Mouse (Mus musculus) thymus, postnatal 10 days (tissue): Measurements from ENCODE around the gene Acacb.

Source experiments
- DNase-seq, 2 experiments: peaks; one replicate each; pipeline ENCODE4 v3.0.0; 2021; ENCODE audit warnings: low spot score in 2 of 2

Gene Acacb

GRCm38 (mm10) chr5:114268646-114269045 is 122.3 kb downstream of the Acacb start:
- DNase-seq = no peak

DNA sequence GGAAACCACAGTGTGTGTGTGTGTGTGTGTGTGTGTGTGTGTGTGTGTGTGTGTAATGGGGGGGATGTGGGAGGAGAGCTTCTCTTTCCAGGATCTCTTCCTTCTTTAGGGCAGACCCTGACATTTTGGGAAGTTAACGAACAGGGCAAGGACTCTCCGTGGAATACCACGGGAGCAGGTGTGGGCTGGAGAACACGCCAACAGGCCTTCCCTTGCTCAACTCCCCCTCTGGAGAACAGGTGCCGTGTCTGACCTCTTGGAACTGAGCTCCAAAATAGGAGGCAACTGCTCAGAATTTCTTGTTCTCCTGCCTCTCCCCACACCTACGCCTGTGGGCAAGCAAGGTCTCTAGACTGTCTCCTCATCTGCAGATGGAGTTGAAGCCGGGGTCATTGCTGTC is 123.2 kb downstream of the Acacb start:
- no peak for DNase-seq

- no peak for DNase-seq
These were observed 123.6 kb downstream of the Acacb start for GRCm38 (mm10) chr5:114269984-114270383.

DNA sequence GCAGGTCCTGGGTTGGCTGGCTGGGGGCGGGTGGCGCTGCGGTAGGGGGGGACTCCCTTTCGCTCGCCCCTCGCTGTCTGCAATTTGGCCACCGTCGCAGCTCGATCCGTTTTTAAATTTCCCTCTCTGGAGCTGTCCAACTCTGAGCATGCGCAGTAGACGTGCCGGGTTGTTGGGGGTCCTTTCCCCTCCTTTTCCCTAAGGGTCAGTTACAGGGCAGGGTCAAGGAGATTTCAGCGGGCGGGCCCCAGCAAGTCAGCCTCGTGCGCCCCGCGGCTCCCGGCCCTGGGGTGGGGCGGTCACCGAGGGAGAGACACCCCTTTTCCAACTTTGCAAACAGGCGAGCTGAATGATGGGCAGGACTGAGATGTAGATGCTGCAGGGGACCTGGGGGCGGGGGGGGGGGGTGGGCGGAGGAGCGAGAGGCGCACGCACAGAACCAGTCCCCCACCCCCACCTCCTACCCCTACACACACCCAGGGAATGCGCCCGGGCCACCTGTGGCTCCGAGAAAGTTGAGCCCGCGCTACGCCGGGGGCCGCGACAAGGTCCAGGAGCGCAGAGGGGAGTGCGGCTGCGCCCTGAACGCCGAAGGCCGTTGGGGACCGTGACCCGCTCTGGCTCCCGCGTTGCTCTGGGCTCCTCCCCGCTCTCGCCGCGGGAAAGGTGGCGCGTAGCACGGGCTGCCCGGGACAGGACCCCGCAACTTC is 127.5 kb downstream of the Acacb start, which contains the start of gene Foxn4:
Gene Foxn4, minus strand, starts transcription at position 115 of the 710 bp plus-strand sequence.
- no peak for DNase-seq

DNA sequence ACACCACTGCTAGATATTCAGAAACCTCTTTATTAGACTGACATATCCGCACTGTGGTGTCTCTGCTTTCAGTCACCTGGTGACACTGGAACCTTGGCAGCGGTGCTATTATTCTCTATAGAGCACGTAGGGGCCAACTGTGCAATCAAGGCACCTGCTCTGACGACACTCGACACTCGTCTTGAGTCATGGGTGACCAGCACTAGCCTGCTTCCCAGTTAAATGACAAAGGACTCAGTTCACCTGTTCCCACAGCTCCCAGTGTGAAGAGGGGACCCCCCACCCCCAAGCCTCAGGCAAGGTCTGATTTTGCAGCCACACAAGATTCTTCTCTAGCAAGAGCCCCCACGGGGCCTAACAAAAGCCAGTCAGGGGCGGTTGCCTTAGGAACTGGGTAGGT is 129.0 kb downstream of the Acacb start:
- no peak for DNase-seq

DNA sequence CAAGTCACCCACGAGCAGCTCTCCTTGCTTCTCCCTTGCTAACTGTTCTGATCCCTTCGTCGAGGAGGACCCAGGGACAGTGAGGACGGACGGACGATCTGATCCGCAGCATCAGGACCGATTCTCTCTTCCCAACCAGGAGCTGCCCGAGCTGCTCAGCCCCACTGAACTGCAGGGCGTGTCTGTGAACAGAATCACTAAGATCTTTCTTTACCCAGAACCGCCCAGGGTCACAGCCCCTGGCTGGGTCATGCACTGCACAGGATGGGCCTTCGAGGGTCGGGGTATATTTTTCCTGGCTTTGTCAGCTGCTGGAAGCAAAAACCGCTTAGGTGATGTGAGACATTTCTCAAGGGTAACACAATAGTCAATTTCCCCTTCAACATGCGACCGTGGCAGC is 129.7 kb downstream of the Acacb start:
- DNase-seq = no peak

GRCm38 (mm10) chr5:114279382-114280143 is 133.2 kb downstream of the Acacb start:
- no peak for DNase-seq

DNA sequence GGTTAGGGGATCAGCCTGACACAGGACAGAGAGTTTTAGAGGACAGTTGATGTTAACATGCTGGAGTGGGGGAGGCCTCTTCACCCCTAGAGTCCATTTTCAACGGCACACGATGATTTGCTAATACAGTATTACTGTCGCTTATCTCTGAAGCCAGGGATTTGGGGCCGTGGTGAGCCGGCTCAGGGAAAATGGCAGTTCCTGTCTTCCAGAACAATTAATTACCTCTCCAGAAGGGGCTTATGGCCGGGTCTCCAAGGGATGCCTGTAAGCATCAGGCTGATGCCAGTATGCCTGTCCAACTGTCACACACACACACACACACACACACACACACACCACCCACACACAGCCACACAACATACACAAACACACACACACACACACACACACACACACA is 136.0 kb downstream of the Acacb start:
- DNase-seq = no peak

DNA sequence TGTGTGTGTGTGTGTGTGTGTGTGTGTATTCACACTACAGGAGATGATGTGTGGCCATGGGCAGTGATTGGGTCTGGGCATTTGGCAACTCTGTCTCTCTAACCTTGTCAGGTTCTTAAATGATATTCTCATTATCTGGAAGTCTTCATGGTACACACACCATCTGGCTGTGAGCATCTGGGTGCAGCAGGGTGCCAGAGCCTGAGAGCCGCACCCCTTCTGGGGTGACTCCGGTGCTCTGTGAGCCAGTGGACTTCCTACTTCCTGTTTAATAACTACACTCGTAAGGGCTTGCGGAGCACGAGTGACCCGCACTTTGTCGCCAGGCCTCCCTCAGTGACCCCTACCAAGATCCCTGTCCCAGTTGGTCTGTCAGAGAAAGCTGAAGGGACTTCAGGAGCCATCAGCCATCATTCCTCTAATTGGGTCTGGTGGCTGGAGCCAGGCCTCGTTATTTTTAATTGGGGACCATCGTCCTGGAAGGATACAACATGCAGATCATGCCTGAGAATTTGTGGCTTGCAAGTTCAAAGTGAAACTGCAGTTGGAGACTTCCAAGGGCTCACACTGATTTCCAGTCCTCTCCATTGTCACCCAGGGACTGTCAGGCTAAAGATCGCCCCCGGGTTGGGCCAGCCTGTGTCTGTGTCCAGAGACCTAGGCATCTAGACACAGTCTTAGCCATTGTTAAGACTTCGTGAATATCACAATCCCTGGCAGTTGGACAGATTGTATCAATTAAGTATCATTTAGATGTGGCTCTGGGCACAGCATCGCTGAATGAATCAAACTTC is 138.5 kb downstream of the Acacb start:
- no peak for DNase-seq

DNA sequence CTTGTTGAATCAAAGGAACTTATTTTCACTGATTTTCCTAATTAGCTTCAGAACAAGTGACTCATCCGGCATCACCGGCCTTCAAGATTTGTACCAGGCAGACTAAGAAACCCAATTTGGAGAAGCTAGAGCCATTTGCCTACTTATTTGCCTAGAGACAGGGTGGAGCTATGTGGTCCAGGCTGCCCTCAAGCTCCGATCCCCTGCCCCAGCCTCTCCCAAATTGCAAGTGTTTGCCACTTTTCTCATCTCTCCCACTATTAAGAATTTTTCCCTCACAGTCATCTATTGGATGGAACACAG is 139.0 kb downstream of the Acacb start:
- no peak for DNase-seq

DNA sequence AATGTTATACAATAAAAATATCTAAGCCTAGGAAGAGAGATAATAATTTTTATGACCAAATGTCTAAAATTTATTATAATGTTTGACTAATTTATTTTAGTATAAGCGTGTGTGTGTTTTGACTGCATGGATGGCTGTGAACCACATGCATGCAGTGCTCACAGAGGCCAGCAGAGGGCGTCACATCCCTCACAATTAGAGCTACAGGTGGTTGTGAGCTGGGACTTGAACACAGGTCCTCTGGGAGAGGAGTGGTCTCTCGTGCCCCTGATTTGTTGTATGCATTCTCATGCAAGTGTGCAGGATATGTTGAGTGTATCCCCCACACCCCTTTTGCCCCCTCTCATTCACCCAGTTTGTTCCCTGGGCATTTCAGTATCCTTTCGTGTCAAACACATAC is 139.8 kb downstream of the Acacb start:
- no peak for DNase-seq

DNA sequence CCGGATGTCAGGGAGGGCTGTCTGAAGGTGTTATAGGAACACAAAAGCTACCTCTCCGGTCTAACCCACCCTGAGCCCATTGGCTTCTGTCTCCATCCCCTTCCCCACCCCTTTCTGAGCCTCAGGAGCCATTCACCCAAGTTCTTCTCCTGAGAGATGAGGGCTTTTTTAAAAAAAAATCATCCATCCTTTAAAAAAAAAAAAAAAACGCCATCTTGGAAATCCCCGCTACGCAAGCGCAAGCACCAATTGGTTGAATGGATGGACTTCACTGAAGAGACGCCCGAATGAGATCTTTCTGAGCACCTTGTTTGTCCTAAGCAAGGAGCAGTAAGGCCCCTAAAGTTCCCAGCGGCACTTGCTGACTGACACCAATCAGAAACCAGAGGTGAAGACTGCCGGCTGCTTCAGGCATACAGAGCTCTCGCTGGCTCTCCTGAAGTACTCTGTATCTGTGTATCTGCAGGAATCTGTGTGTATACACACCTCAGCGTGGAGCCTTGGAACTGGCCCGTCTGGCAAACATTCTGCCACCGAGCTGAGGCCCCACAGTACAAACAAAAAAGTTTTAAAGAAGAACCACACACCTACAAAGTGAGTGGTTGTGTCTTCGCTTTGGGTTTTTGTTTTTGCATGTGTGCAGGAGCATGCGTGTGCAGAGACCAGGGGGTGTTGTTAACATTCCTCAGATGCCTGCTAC is 140.7 kb downstream of the Acacb start:
- no peak for DNase-seq

GRCm38 (mm10) chr5:114288396-114288795 is 142.1 kb downstream of the Acacb start:
- no peak for DNase-seq

- no peak for DNase-seq
These were observed 142.5 kb downstream of the Acacb start, which contains the start of gene Myo1h for GRCm38 (mm10) chr5:114288874-114289273. Gene Myo1h (plus strand): TSS chr5:114289166.

DNA sequence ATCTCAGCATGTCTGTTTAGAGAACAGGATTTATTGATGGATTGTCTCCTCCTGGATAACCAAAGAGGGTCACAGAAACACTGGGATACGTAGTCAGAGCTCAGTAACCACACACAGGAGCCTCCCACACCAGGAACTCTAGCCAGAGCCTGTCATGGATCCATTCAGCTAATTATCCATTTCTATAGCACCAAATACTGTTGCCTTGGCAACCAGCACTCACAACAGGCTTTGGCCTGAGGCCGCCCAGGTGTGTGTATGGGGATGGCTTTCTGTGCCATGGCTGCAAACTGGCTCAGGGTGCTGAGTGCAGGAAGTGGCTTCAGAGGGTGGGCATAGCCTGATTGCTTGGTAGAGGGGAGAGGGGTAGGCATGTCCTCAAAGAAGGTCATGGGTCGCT is 143.7 kb downstream of the Acacb start:
- no peak for DNase-seq

DNA sequence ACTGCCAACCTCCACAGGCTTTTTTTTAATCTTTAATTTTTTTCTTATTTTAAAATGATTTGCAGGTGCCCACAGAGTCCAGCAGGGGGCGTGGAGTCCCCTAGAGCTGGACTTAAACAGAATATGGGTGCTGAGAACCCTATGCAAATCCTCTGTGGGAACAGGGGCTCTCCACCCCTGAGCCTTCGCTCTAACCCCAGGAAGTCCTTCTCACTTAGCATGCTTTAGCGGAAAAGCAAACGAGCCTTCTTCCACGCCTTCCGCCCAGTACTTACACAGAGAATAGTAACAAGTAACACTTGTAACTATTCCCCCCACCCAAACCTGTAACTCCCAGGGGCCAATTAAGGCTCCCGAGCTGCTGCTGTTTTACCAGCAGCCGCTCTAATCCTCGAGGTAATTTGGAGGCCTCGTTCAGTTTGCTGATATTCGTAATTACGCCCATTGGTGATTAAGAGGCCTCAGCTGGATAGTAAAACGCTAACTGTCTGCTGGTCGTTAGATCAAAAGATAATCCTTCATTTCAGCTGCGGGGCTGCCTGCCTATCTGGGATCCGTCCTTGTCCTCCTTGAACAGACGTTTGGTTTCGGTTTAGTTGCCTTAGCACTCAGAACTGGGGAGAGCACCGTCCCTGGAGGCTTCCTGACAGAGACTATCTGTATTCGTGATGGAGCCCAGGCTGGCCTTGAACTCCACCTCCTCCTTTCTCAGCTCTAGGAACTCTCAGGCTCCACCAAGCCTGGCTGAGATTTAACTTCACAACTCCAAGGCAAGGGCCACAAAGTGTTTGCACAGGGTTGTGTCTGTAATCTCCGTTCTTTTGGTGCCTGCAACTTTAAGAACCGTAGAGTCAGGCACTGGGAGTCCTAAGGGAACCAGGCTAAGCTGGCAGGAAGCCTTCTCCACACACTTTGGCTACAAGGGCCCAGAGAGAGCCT is 150.6 kb downstream of the Acacb start:
- DNase-seq = no peak

- DNase-seq = no peak
These were observed 152.0 kb downstream of the Acacb start for GRCm38 (mm10) chr5:114298212-114298894.

DNA sequence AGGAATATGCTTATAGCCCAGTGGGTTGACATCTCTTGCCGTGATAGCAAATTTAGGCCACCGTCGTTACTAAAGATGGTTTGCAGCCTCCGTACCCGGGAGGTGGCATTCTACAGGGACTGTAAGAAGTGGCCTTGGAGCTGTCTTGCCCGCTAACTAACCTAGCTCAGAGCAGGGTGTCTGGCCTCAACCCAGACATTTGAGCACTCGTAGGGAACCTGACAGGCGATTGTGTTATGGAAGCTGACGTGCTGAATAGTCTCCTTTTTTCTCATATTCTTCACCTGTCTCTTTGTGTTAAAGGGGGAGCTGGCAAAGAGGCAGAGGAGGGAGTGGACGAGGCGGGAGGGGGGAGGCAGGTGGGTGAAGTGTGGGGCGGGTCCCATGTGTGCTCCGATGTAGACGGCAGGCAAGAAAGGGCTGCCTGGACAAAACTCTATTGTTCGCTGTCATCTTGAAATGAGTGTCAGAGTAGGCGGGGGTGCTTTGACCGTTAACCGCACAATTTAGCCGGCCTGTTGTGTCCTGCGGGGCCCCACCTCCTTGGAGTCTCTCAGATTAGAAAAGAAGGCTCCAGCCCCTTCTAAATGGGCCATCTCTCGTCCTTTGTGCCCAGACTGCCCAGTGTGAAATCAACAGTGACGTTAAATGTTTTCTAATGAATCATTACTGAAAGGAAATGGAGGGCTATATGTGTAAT is 153.0 kb downstream of the Acacb start:
- DNase-seq = no peak

DNA sequence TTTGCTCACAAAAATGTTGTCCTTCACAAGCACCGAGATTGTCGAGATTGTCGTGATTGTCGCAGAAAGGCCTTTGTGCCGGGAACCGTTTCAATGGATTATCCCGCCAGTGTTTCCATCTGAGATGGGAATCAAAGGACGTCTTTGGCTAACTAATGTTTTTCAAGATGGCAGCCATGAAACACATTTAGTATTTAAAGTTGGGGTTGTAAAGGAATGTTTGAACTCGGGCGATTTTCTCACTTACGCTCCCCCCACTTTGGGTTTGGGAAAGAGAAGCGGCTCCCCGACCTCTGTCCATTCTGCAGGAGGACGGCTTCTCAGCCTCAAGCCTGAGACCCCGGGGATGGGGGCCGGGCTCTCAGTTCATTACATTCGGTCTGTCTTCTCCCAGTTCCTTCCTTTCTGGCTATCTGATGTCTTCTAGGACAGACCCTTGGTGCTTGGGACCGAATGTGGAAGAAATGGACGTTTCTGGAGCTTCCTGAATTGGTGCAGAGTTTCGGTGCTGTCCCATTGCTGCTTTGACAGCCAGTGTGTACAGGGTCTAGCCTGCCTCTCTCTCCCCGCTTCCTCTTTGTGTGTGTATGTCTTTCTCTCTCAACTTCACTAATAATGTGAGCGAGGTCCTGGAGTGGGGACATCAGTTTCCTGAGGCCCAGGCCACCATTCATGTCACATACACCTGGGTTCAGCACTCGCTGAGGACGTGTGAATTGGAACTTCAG is 153.7 kb downstream of the Acacb start:
- DNase-seq = no peak
